Mouse (Mus musculus): Measurements from ENCODE around the gene Il1r2.

Il1r2 gene

DNA sequence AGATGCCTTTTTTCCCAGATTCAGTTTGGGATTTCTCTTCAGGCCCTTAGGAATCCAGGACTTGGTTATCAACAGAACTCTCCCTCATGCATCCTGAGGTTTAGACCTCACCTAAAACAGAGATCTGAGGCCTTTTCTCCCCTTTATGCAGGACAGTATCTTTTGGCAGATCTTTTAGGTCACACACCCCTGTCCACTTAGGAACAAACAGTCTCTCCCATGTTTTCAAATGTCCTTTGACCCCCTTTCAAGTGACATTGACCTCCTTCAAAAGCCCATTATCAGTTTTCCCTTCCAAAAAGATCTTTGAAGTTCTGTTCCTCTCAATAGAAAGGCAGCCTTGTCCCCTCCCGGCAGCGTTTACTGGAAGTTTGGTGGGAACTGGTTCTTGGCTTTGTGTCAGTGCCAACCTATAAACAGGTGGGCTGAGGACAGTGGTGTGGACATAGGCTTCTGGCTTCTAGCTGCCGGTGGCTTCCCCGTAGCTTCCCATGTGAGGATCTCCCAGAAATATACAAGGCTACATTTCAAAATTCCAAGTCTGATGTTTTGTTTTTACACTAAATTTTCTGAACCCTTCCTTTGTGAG, 89.5 kb downstream of the Il1r2 start:
- Histone ChIP-seq H3K4me3 (replicated peaks; ENCODE audit: low read length) (no peak overlapping the region), H3K4me1 (replicated peaks; ENCODE audit: low read depth, low read length) (no peaks in the 10 kb centered on the region), H3K9me3 (ENCODE audit: low read length) (no peaks in the 10 kb centered on the region), H3K27me3 (ENCODE audit: insufficient read depth, low read length) (no peaks in the 10 kb centered on the region), H3K36me3 (ENCODE audit: insufficient read depth, low read length) (no peaks in the 10 kb centered on the region)
- TF ChIP-seq NANOG (IDR thresholded peaks at IDR 0.05; ENCODE audit: borderline replicate concordance, low read length) (no peak), CTCF (conservative IDR thresholded peaks at IDR 0.05; ENCODE audit: low read length) (no peak), POU5F1 (IDR thresholded peaks at IDR 0.05; ENCODE audit: borderline replicate concordance, low read length) (no peak)

DNA sequence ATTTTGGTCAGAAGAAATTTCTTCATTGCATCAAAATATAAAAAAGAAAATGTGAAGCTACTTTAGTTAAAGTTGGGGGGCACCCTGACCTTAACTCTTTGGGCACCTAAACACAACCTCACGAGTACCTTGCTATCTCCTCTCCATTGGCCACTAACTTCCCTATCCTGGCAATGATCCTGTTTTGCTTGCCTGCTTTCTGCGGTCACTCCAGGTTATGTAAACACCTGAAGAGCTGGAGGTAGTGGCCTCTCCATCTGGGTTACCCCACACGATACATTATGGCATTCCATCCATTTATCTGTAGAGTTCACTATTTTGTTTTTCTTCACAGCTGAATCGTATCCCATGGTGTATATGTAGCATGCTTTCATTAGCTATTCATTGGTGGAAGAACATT, 90.5 kb downstream of the Il1r2 start:
- Histone ChIP-seq H3K36me3 (ENCODE audit: insufficient read depth, low read length) (no peaks in the 10 kb centered on the region), H3K27me3 (ENCODE audit: insufficient read depth, low read length) (no peaks in the 10 kb centered on the region), H3K9me3 (ENCODE audit: low read length) (no peaks in the 10 kb centered on the region), H3K4me3 (replicated peaks; ENCODE audit: low read length) (no peak overlapping the region), H3K4me1 (replicated peaks; ENCODE audit: low read depth, low read length) (no peaks in the 10 kb centered on the region)
- TF ChIP-seq CTCF (conservative IDR thresholded peaks at IDR 0.05; ENCODE audit: low read length) (no peak), POU5F1 (IDR thresholded peaks at IDR 0.05; ENCODE audit: borderline replicate concordance, low read length) (no peak), NANOG (IDR thresholded peaks at IDR 0.05; ENCODE audit: borderline replicate concordance, low read length) (no peak)

DNA sequence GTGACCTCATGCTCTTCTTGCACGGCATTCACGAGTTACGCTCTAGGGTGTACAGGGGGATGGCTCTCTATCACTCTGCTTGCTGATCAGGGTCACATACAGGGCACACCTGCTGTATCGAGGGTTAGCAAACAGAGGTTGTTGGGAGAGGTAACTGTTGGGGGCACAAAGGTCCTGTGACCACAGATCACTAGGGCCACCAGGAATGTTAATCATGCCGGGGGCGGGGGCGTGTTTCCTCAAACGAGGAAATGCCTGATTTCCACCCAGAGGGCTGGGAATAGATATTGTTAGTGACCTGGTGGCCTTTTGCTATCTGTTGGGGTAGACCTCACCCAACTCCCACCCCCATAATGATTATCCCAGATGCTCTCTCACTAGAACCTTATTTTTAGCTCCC, 93.7 kb downstream of the Il1r2 start:
- Histone ChIP-seq H3K36me3 (ENCODE audit: insufficient read depth, low read length) (no peaks in the 10 kb centered on the region), H3K4me3 (replicated peaks; ENCODE audit: low read length) (no peak overlapping the region), H3K4me1 (replicated peaks; ENCODE audit: low read depth, low read length) (no peaks in the 10 kb centered on the region), H3K27me3 (ENCODE audit: insufficient read depth, low read length) (no peaks in the 10 kb centered on the region), H3K9me3 (ENCODE audit: low read length) (no peaks in the 10 kb centered on the region)
- no peak for TF ChIP-seq CTCF (conservative IDR thresholded peaks at IDR 0.05; ENCODE audit: low read length)
- TF ChIP-seq NANOG (IDR thresholded peaks at IDR 0.05; ENCODE audit: borderline replicate concordance, low read length), result no peak
- TF ChIP-seq POU5F1 (IDR thresholded peaks at IDR 0.05; ENCODE audit: borderline replicate concordance, low read length), result no peak

GRCm38 (mm10) chr1:40171878-40172277, 98.0 kb downstream of the Il1r2 start:
- TF ChIP-seq POU5F1 (IDR thresholded peaks at IDR 0.05; ENCODE audit: borderline replicate concordance, low read length), result no peak
- TF ChIP-seq CTCF (conservative IDR thresholded peaks at IDR 0.05; ENCODE audit: low read length), result no peak
- no peak for TF ChIP-seq NANOG (IDR thresholded peaks at IDR 0.05; ENCODE audit: borderline replicate concordance, low read length)
- Histone ChIP-seq H3K36me3 (ENCODE audit: insufficient read depth, low read length) (no peaks in the 10 kb centered on the region), H3K4me3 (replicated peaks; ENCODE audit: low read length) (no peak overlapping the region), H3K27me3 (ENCODE audit: insufficient read depth, low read length) (no peaks in the 10 kb centered on the region), H3K9me3 (ENCODE audit: low read length) (no peaks in the 10 kb centered on the region), H3K4me1 (replicated peaks; ENCODE audit: low read depth, low read length) (no peaks in the 10 kb centered on the region)

DNA sequence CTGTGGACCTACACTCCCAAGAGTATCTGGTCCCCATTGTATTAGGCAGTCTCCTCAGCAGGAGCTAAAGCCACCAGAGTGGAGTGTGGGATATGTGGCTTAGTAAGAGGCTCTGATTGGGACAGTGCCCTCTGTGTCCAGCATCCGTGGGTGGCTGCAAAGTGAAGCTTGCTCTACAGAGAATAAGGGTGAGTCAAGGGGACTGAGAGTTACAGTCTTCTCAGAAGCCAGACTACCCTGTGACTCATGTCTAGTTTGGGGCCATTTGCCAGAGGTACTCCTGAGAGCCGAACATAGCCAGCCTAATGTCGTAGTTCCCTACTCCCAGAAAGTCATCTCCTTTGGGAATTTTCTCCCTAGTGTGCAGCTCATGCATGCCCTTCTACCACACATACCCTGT, 100.3 kb downstream of the Il1r2 start:
- no peaks in the 10 kb centered on the region for H3K4me1 ChIP-seq (replicated peaks; ENCODE audit: low read depth, low read length)
- H3K9me3 ChIP-seq (ENCODE audit: low read length), result no peaks in the 10 kb centered on the region
- TF ChIP-seq NANOG (IDR thresholded peaks at IDR 0.05; ENCODE audit: borderline replicate concordance, low read length) (no peak), POU5F1 (IDR thresholded peaks at IDR 0.05; ENCODE audit: borderline replicate concordance, low read length) (no peak), CTCF (conservative IDR thresholded peaks at IDR 0.05; ENCODE audit: low read length) (no peak)
- H3K36me3 ChIP-seq (ENCODE audit: insufficient read depth, low read length), result no peaks in the 10 kb centered on the region
- no peaks in the 10 kb centered on the region for H3K27me3 ChIP-seq (ENCODE audit: insufficient read depth, low read length)
- no peak overlapping the region for H3K4me3 ChIP-seq (replicated peaks; ENCODE audit: low read length)

All from E14TG2a.4 (cell line).